Mouse (Mus musculus) spleen, adult 2 months (tissue): ENCODE measurements around the gene Irf4.

Experiments
- CTCF ChIP-seq: fragments of 200-500 bp; IDR thresholded peaks from 2 replicates; pipeline ENCODE4 v1.5.1; 2011; ENCODE audit warnings: mild to moderate bottlenecking, inconsistent platforms; ENCODE audit not compliant: insufficient read depth, insufficient read length, insufficient replicate concordance; ENCODE audit errors: extremely low read depth
- POLR2A ChIP-seq: fragments of 200-500 bp; IDR thresholded peaks from 2 replicates; pipeline ENCODE4 v1.6.1; 2011; ENCODE audit warnings: low read depth, low read length, inconsistent platforms

- TF ChIP-seq CTCF, result no peak
- no peak for TF ChIP-seq POLR2A
Measured at GRCm38 (mm10) chr13:30767477-30768127, 18.6 kb downstream of the Irf4 start.
